Mouse (Mus musculus) midbrain, embryonic 13.5 days (tissue): ENCODE measurements around the gene Bcas1. TPM values are rescaled to one million over a fixed set of nuclear protein-coding genes. Genes with fewer than 3 reads are reported as not detected.
A peak's percentile ranks its signal among the peaks of the same experiment; 100 is the strongest.

Source experiments
- ATAC-seq: fragments of 200-750 bp; cut with Nextera tagmentation; 2 replicates; pipeline ENCODE4 v1.8.0; 2017; ENCODE audit warnings: mild to moderate bottlenecking, moderate TSS enrichment, moderate library complexity
- H3K27ac ChIP-seq: fragments of 300-500 bp; sonication (generic); 2 replicates; pipeline ENCODE4 v1.5.1; 2015; ENCODE audit warnings: inconsistent platforms, mild to moderate bottlenecking, moderate library complexity
- H3K27me3 ChIP-seq: fragments of 300-500 bp; sonication (generic); 2 replicates; pipeline ENCODE4 v1.6.1; 2015; ENCODE audit warnings: mild to moderate bottlenecking, inconsistent platforms
- H3K36me3 ChIP-seq: fragments of 300-500 bp; sonication (generic); 2 replicates; pipeline ENCODE4 v1.6.1; 2015; ENCODE audit warnings: mild to moderate bottlenecking, inconsistent platforms
- H3K4me1 ChIP-seq: fragments of 300-500 bp; sonication (generic); replicated peaks from 2 replicates; pipeline ENCODE4 v1.6.1; 2015; ENCODE audit warnings: inconsistent platforms
- H3K4me2 ChIP-seq: fragments of 300-500 bp; sonication (generic); replicated peaks from 2 replicates; pipeline ENCODE4 v1.6.1; 2015; ENCODE audit warnings: moderate library complexity, mild to moderate bottlenecking, inconsistent platforms
- H3K4me3 ChIP-seq: fragments of 300-500 bp; sonication (generic); replicated peaks from 2 replicates; pipeline ENCODE4 v1.5.1; 2015; ENCODE audit warnings: mild to moderate bottlenecking, inconsistent platforms
- H3K9ac ChIP-seq: fragments of 300-500 bp; sonication (generic); replicated peaks from 2 replicates; pipeline ENCODE4 v1.6.1; 2015; ENCODE audit warnings: mild to moderate bottlenecking, inconsistent platforms
- H3K9me3 ChIP-seq: fragments of 300-500 bp; sonication (generic); 2 replicates; pipeline ENCODE4 v1.6.1; 2016; ENCODE audit warnings: mild to moderate bottlenecking, inconsistent platforms
- WGBS: fragments of 180-500 bp; shearing (Covaris S2); methylation state at CpG from one replicate; pipeline ENCODE4 v1.1.7; 2015; 5-methylcytosine and 5-hydroxymethylcytosine counted together
- polyA plus RNA-seq: library from polyadenylated mRNA; unstranded; fragments of >200 nt; fragmentation: Nextera tagmentation; extraction: Ambion mirVana; gene quantifications from 2 replicates; pipeline ENCODE4 v1.2.1, GENCODE M21; 2015

Bcas1 gene
- polyA plus RNA-seq, 1 experiment from 2014 or later, result 9.1 TPM

- WGBS, result 42% methylated on average over 10 of the region's 10 CpGs
- ATAC-seq, result peak; percentile 62
Measured at GRCm38 (mm10) chr2:170343819-170344317, 83.8 kb downstream of the Bcas1 start.

DNA sequence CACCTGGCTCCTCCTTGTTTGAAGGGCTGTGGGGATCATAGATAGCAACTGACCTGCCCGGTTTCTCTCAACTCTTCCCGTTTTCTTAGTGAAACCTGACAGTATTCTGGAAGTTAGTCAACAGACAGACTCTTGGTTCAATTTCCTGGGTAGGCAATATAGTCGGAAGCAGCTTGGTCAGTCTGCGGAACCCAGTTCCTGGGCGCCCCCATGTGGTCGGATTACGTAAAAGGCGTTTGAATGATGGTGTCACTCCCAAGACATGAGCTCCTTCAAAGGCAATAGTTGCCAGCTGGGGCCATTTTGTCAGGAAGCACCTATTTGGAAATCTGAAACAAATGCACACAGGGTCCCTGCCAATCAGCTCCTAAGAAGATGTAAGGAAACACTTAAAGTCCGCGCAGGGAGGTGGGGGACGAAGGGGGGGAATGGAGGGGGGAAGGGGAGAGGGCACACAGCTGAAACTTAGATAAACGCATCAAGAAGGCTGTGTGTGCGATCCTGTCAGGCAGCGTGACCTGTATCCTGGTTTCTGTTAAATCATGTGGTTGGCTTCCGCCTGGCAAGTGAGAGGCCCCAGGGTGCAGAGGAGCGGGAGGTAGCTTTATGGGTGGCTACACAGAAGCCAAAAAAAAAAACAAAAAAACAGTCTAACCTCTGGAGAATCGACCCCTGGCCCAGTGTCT is 84.4 kb downstream of the Bcas1 start:
- H3K27ac ChIP-seq, result peak overlapping the region; percentile 68
- H3K9ac ChIP-seq, result no peak overlapping the region
- 42% methylated on average over 17 of the region's 17 CpGs for WGBS

More at GRCm38 (mm10) chr2:170343819-170344317, 83.8 kb downstream of the Bcas1 start:
- Histone ChIP-seq H3K36me3 (no peaks in the 10 kb centered on the region), H3K9me3 (no peaks in the 10 kb centered on the region), H3K4me2 (no peak overlapping the region), H3K4me3 (no peak overlapping the region), H3K9ac (no peak overlapping the region), H3K27ac (peak overlapping the region; percentile 68), H3K4me1 (peaks cover 34% of the 10 kb centered on the region), H3K27me3 (no peaks in the 10 kb centered on the region)

GRCm38 (mm10) chr2:170342312-170342830 is 85.3 kb downstream of the Bcas1 start:
- Histone ChIP-seq H3K4me1 (peaks cover 34% of the 10 kb centered on the region), H3K27ac (no peak overlapping the region), H3K9me3 (no peaks in the 10 kb centered on the region), H3K9ac (no peak overlapping the region), H3K4me3 (no peak overlapping the region), H3K27me3 (no peaks in the 10 kb centered on the region), H3K4me2 (no peak overlapping the region), H3K36me3 (no peaks in the 10 kb centered on the region)
- no peak for ATAC-seq
- 89% methylated on average over 12 of the region's 12 CpGs for WGBS

More for the DNA sequence above, 84.4 kb downstream of the Bcas1 start:
- Histone ChIP-seq H3K9me3 (no peaks in the 10 kb centered on the region), H3K36me3 (no peaks in the 10 kb centered on the region), H3K27me3 (no peaks in the 10 kb centered on the region), H3K4me1 (peaks cover 34% of the 10 kb centered on the region), H3K4me3 (no peak overlapping the region), H3K4me2 (no peak overlapping the region)
- ATAC-seq, result no peak

DNA sequence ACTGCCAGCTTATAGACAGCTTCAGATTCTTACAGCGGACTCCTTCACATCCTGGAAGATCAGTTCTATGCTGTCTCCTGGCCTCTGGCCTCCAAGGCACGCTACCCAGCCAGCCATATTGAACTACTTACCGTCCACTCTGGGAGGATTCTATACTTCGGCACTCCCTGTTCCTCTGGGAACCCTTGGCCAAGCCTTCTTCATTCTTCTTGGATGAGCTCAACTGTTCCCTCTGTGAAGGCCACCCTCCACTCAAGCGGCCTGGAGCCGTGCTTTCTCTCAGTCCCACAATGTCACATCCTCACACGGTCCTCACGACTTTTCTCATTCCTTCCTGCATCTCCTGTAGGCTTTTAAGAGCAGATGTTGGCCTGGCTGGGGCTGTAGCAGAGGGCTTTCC is 86.5 kb downstream of the Bcas1 start:
- H3K4me2 ChIP-seq, result no peak overlapping the region
- ATAC-seq, result no peak
- H3K9ac ChIP-seq, result no peak overlapping the region
- no peak overlapping the region for H3K4me3 ChIP-seq
- no peaks in the 10 kb centered on the region for H3K27me3 ChIP-seq
- WGBS, result 93% methylated on average over 8 of the region's 8 CpGs
- no peaks in the 10 kb centered on the region for H3K9me3 ChIP-seq
- H3K27ac ChIP-seq, result no peak overlapping the region
- H3K36me3 ChIP-seq, result no peaks in the 10 kb centered on the region
- H3K4me1 ChIP-seq, result peaks cover 28% of the 10 kb centered on the region

- Histone ChIP-seq H3K4me3 (no peak overlapping the region), H3K27ac (no peak overlapping the region), H3K36me3 (no peaks in the 10 kb centered on the region), H3K4me1 (no peaks in the 10 kb centered on the region), H3K27me3 (no peaks in the 10 kb centered on the region), H3K9me3 (no peaks in the 10 kb centered on the region), H3K9ac (no peak overlapping the region), H3K4me2 (no peak overlapping the region)
- ATAC-seq, result no peak
- 82% methylated on average over 9 of the region's 9 CpGs for WGBS
Measured at GRCm38 (mm10) chr2:170336266-170336760, 91.3 kb downstream of the Bcas1 start.

DNA sequence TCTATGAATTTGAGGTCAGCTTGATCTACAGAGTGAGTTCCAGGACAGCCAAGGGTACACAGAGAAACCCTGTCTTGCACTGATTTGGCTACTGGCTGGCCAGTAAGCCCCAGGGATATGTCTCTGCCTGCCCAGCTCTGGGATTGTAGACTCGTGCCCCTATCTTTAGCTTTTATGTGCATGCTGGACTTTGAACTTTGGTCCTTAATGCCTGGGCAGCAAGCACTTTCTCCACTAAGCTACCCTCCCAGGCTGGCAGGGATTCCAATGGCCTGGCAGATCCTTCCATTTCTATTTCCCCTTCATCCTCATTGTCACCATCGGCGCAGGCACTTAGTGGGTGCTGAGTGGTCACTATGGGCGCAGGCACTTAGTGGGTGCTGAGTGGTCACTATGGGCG is 92.5 kb downstream of the Bcas1 start:
- H3K9ac ChIP-seq, result no peak overlapping the region
- no peak overlapping the region for H3K27ac ChIP-seq
- 94% methylated on average over 5 of the region's 5 CpGs for WGBS
- H3K4me1 ChIP-seq, result no peaks in the 10 kb centered on the region
- H3K9me3 ChIP-seq, result no peaks in the 10 kb centered on the region
- ATAC-seq, result no peak
- H3K36me3 ChIP-seq, result no peaks in the 10 kb centered on the region
- H3K4me3 ChIP-seq, result no peak overlapping the region
- no peaks in the 10 kb centered on the region for H3K27me3 ChIP-seq
- H3K4me2 ChIP-seq, result no peak overlapping the region

- no peaks in the 10 kb centered on the region for H3K36me3 ChIP-seq
- ATAC-seq, result no peak
- WGBS, result 75% methylated on average over 2 of the region's 2 CpGs
- H3K27me3 ChIP-seq, result no peaks in the 10 kb centered on the region
- H3K4me3 ChIP-seq, result no peak overlapping the region
- H3K4me2 ChIP-seq, result no peak overlapping the region
- H3K9me3 ChIP-seq, result no peaks in the 10 kb centered on the region
- H3K9ac ChIP-seq, result no peak overlapping the region
- no peak overlapping the region for H3K27ac ChIP-seq
- H3K4me1 ChIP-seq, result no peaks in the 10 kb centered on the region
Measured at GRCm38 (mm10) chr2:170331870-170332269, 95.8 kb downstream of the Bcas1 start.

DNA sequence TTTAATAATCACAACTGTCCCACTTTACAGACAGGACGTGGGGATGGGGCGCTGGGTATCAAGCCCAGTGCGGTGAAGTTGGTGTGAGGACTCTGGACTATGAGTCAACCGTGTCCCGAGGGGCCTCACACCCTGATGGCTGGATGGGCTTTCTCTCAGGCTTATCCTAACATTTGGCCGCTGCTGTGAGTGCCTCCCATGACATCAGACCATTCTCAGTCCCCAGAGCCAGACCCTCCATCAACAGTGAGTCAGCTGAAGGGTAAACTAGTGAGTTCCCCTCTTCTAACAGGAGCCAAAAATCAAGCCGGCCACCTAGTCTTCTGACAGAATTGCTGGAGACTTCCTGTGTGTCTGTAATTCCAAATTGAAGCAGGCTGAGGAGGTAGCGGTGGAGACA is 97.2 kb downstream of the Bcas1 start:
- H3K4me2 ChIP-seq, result no peak overlapping the region
- H3K27me3 ChIP-seq, result no peaks in the 10 kb centered on the region
- H3K9me3 ChIP-seq, result no peaks in the 10 kb centered on the region
- no peak overlapping the region for H3K9ac ChIP-seq
- no peak overlapping the region for H3K27ac ChIP-seq
- 85% methylated on average over 8 of the region's 8 CpGs for WGBS
- H3K4me3 ChIP-seq, result no peak overlapping the region
- H3K36me3 ChIP-seq, result no peaks in the 10 kb centered on the region
- no peak for ATAC-seq
- no peaks in the 10 kb centered on the region for H3K4me1 ChIP-seq

- Histone ChIP-seq H3K4me1 (no peaks in the 10 kb centered on the region), H3K27ac (no peak overlapping the region), H3K4me3 (no peak overlapping the region), H3K9ac (no peak overlapping the region), H3K36me3 (no peaks in the 10 kb centered on the region), H3K4me2 (no peak overlapping the region), H3K9me3 (no peaks in the 10 kb centered on the region), H3K27me3 (no peaks in the 10 kb centered on the region)
- WGBS, result 94% methylated on average over 13 of the region's 13 CpGs
- no peak for ATAC-seq
Measured at GRCm38 (mm10) chr2:170329921-170330320, 97.7 kb downstream of the Bcas1 start.

DNA sequence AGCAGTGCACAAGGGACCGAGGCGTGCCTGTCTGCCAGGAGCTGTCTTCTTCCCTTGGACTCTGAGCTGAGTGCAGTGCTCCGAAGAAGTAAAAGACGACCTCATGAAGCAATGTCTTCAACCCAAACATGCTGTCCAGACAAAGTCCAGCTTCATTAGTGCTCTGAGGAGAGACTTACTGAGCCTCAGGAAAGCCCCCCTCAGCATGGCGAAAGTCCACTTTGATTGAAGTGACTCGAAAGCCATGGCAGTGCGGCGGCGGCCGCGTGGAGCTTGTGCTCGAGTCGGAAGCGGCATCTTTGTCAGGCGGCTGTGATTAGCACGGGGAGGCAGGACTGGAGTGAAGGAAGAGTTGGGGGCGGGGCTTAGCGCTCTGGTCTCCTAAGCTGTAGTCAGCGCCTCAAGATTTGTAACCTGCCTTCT is 103.7 kb downstream of the Bcas1 start:
- Histone ChIP-seq H3K27me3 (no peaks in the 10 kb centered on the region), H3K9ac (no peak overlapping the region; the same call in 1 of the 2 replicates), H3K4me1 (peaks cover 20% of the 10 kb centered on the region), H3K4me3 (peak overlapping the region; percentile 34), H3K36me3 (no peaks in the 10 kb centered on the region), H3K4me2 (peak overlapping the region; percentile 57), H3K9me3 (no peaks in the 10 kb centered on the region), H3K27ac (no peak overlapping the region)
- 2% methylated on average over 19 of the region's 19 CpGs for WGBS
- peak; percentile 81 for ATAC-seq

DNA sequence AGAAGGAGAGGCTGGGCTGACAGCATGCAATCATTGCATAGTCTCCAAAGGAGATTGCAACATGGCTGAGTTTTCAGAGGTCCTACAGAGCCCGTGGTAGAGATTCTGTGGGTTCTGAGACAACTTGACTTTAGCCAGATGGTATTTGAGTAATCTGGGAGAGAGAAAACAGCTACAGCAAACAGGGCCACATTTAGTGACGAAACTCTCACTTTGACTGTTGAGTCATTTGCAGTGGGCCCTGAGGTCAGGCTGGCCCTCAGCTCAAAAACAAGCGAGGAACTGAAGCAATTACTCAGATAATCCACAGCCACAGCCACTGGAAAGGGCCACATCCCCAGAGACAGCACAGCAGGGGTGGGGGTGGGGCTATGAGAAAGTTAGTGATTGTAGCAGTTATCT is 105.6 kb downstream of the Bcas1 start:
- Histone ChIP-seq H3K4me3 (no peak overlapping the region), H3K36me3 (no peaks in the 10 kb centered on the region), H3K4me1 (peaks cover 24% of the 10 kb centered on the region), H3K9ac (no peak overlapping the region), H3K9me3 (no peaks in the 10 kb centered on the region; the same call in 1 of the 2 replicates), H3K27me3 (no peaks in the 10 kb centered on the region), H3K4me2 (no peak overlapping the region), H3K27ac (no peak overlapping the region)
- WGBS, result 51% methylated on average over 3 of the region's 3 CpGs
- no peak for ATAC-seq

- peaks cover 24% of the 10 kb centered on the region for H3K4me1 ChIP-seq
- H3K27me3 ChIP-seq, result no peaks in the 10 kb centered on the region
- H3K9me3 ChIP-seq, result no peaks in the 10 kb centered on the region; the same call in 1 of the 2 replicates
- H3K4me2 ChIP-seq, result no peak overlapping the region
- WGBS, result 73% methylated on average over 5 of the region's 5 CpGs
- H3K36me3 ChIP-seq, result no peaks in the 10 kb centered on the region
- no peak overlapping the region for H3K9ac ChIP-seq
- ATAC-seq, result no peak
- H3K4me3 ChIP-seq, result no peak overlapping the region
- no peak overlapping the region for H3K27ac ChIP-seq
Measured at GRCm38 (mm10) chr2:170321579-170321978, 106.1 kb downstream of the Bcas1 start.
